Mouse (Mus musculus) heart, postnatal 0 days (tissue): ENCODE results near the gene 2410004P03Rik. TPM values are rescaled to one million over a fixed set of nuclear protein-coding genes. Genes with fewer than 3 reads are reported as not detected.

Source experiments
- ATAC-seq: fragments of 200-750 bp; cut with Nextera tagmentation; 2 replicates; pipeline ENCODE4 v1.8.0; 2017; ENCODE audit warnings: low read depth, moderate number of reproducible peaks, moderate library complexity; ENCODE audit not compliant: insufficient read depth
- DNase-seq: peaks from one replicate; pipeline ENCODE4 v3.0.0-alpha.2; 2016; ENCODE audit warnings: low spot score
- H3K27ac ChIP-seq: fragments of 300-500 bp; sonication (generic); 2 replicates; pipeline ENCODE4 v1.5.1; 2014; ENCODE audit warnings: low read depth, mild to moderate bottlenecking
- H3K27me3 ChIP-seq: fragments of 300-500 bp; sonication (generic); 2 replicates; pipeline ENCODE4 v1.6.1; 2014; ENCODE audit warnings: low read length, mixed read lengths; ENCODE audit not compliant: control insufficient read depth, insufficient read depth
- H3K36me3 ChIP-seq: fragments of 300-500 bp; sonication (generic); replicated peaks from 2 replicates; pipeline ENCODE4 v1.6.1; 2014; ENCODE audit warnings: low read length, mixed read lengths; ENCODE audit not compliant: control insufficient read depth, insufficient read depth
- H3K4me1 ChIP-seq: fragments of 300-500 bp; sonication (generic); 2 replicates; pipeline ENCODE4 v1.6.1; 2014; ENCODE audit warnings: antibody characterized with exemption; ENCODE audit not compliant: control insufficient read depth, insufficient read depth
- H3K4me2 ChIP-seq: fragments of 300-500 bp; sonication (generic); 2 replicates; pipeline ENCODE4 v1.6.1; 2014; ENCODE audit warnings: low read depth, mild to moderate bottlenecking, low read length, moderate library complexity
- H3K4me3 ChIP-seq: fragments of 300-500 bp; sonication (generic); 2 replicates; pipeline ENCODE4 v1.5.1; 2014; ENCODE audit warnings: low read depth, low read length
- H3K9ac ChIP-seq: fragments of 300-500 bp; sonication (generic); replicated peaks from 2 replicates; pipeline ENCODE4 v1.6.1; 2014; ENCODE audit warnings: low read depth, low read length, mixed read lengths
- H3K9me3 ChIP-seq: fragments of 300-500 bp; sonication (generic); replicated peaks from 2 replicates; pipeline ENCODE4 v1.6.1; 2016; ENCODE audit warnings: low read length; ENCODE audit not compliant: control insufficient read depth
- CTCF ChIP-seq: IDR thresholded peaks from 2 replicates; pipeline ENCODE4 v1.5.1; 2016; ENCODE audit warnings: antibody characterized with exemption, control low read depth, low read depth
- EP300 ChIP-seq: IDR thresholded peaks from 2 replicates; pipeline ENCODE4 v1.6.1; 2016; ENCODE audit warnings: antibody characterized with exemption, low read depth
- WGBS: fragments of 180-500 bp; shearing (Covaris S2); extraction: QIAGEN DNeasy Blood & Tissue Kit; methylation state at CpG from one replicate; pipeline ENCODE4 v1.1.7; 2014; 5-methylcytosine and 5-hydroxymethylcytosine counted together
- polyA plus RNA-seq: library from polyadenylated mRNA; unstranded; fragments of >200 nt; fragmentation: Nextera tagmentation; extraction: Ambion mirVana; gene quantifications from 2 replicates; pipeline ENCODE4 v1.2.1, GENCODE M21; 2015
- total RNA-seq: library from RNA; depleted of rRNA; stranded (reverse); fragments of >200 nt; gene quantifications from 2 replicates; pipeline ENCODE4 v1.2.3, GENCODE M21; 2014; ENCODE audit warnings: low replicate concordance; rRNA removed

Gene 2410004P03Rik
- total and polyA plus RNA-seq, 2 experiments from 2014 or later: 0.20 TPM; not detected in 1

GRCm38 (mm10) chr12:16958851-16959250 is 52.7 kb downstream of the 2410004P03Rik start:
- no peaks in the 10 kb centered on the region for H3K9me3 ChIP-seq
- ATAC-seq (no peak), DNase-seq (peak; percentile 13)
- no peak overlapping the region for H3K4me2 ChIP-seq
- no peaks in the 10 kb centered on the region for H3K27me3 ChIP-seq
- no peak for TF ChIP-seq EP300
- TF ChIP-seq CTCF: peak; percentile 45
- H3K4me1 ChIP-seq: no peaks in the 10 kb centered on the region
- no peak overlapping the region for H3K27ac ChIP-seq
- no peak overlapping the region for H3K9ac ChIP-seq
- H3K36me3 ChIP-seq: peaks cover 73% of the 10 kb centered on the region
- no peak overlapping the region for H3K4me3 ChIP-seq
- WGBS: 57% methylated on average over 1 of the region's 1 CpGs

Other genes starting within 250 kb of the 2410004P03Rik start
- 0.08 and 0.15 TPM in 2 replicates for gene Greb1, start 210.8 kb downstream of the 2410004P03Rik start, total RNA-seq
- 0.11 and 0.12 TPM in 2 replicates for gene Greb1, start 210.8 kb downstream of the 2410004P03Rik start, polyA plus RNA-seq
- 32.2 and 50.4 TPM in 2 replicates for gene E2f6, start 200.8 kb downstream of the 2410004P03Rik start, total RNA-seq
- 34.1 and 35.4 TPM in 2 replicates for gene E2f6, start 200.8 kb downstream of the 2410004P03Rik start, polyA plus RNA-seq
- 49.2 and 50.6 TPM in 2 replicates for gene Rock2, start 116.8 kb downstream of the 2410004P03Rik start, total RNA-seq
- gene Rock2, start 116.8 kb downstream of the 2410004P03Rik start, polyA plus RNA-seq: 22.8 and 24.6 TPM in 2 replicates
- gene Pqlc3, start 11.3 kb downstream of the 2410004P03Rik start, total RNA-seq: 2.2 and 5.1 TPM in 2 replicates
- gene Pqlc3, start 11.3 kb downstream of the 2410004P03Rik start, polyA plus RNA-seq: 2.8 and 3.5 TPM in 2 replicates
- 2.3 TPM in 1 of 2 replicates, not detected in the other for gene Kcnf1, start 165.2 kb upstream of the 2410004P03Rik start, total RNA-seq
- gene Kcnf1, start 165.2 kb upstream of the 2410004P03Rik start, polyA plus RNA-seq: 0.10 and 0.12 TPM in 2 replicates